Mouse (Mus musculus) CH12.LX (cell line): ENCODE measurements around the gene Ntrk3.

Source experiments
- IRF4 ChIP-seq: IDR thresholded peaks from 2 replicates; pipeline ENCODE4 v1.6.1; 2014; ENCODE audit warnings: low read depth, mild to moderate bottlenecking, inconsistent platforms, low read length, improper control_type of control experiment
- POLR2A ChIP-seq: IDR thresholded peaks from 2 replicates; pipeline ENCODE4 v1.6.1; 2011; ENCODE audit warnings: low read depth, mild to moderate bottlenecking, improper control_type of control experiment, low read length

DNA sequence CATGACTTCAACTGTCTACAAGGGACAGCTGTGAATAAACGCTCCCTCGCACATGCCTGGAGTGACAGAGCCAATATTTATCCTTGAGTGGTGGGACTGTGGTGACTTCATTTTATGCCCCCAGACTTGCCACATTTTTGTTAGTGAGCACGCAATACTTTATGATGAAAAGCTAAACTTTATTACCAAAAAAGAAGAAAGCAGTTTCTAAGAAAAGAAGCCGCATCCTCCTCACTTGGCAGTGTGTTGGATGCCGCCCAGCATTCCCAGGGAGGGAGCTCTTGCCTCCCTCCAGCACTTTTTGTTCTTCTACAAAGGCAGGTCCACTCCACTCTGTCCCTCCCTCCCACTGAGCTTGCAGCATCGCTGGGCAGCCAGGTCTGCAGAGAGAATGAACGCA is 77.0 kb downstream of the Ntrk3 start:
- TF ChIP-seq IRF4, result no peak
- TF ChIP-seq POLR2A, result no peak
